Mouse (Mus musculus) frontal cortex, postnatal 14 days (tissue): ENCODE results near the gene Txnrd2.

Source experiments
- DNase-seq, 2 experiments: peaks; one replicate each; pipeline ENCODE4 v3.0.0; 2022; ENCODE audit warnings: low spot score in 2 of 2

Txnrd2 gene

GRCm38 (mm10) chr16:18484794-18485435 lies 58.7 kb downstream of the Txnrd2 start:
- DNase-seq, result no peak

GRCm38 (mm10) chr16:18486126-18486525 lies 59.9 kb downstream of the Txnrd2 start:
- DNase-seq, result no peak

GRCm38 (mm10) chr16:18490281-18490680 lies 64.1 kb downstream of the Txnrd2 start:
- no peak for DNase-seq

- DNase-seq, result no peak
These were observed 64.7 kb downstream of the Txnrd2 start for GRCm38 (mm10) chr16:18490894-18491293.

- no peak for DNase-seq
These were observed 71.8 kb downstream of the Txnrd2 start for GRCm38 (mm10) chr16:18497865-18498515.

- peak; percentile 87 to 93 for DNase-seq
These were observed 72.4 kb downstream of the Txnrd2 start, which contains the start of the genes Gnb1l and Rtl10 for GRCm38 (mm10) chr16:18498558-18498990. TSS of gene Gnb1l (plus strand) at chr16:18498713. TSS of gene Rtl10 (plus strand) at chr16:18498901.

GRCm38 (mm10) chr16:18498996-18499395 lies 72.8 kb downstream of the Txnrd2 start:
- no peak for DNase-seq

- DNase-seq, result no peak
These were observed 75.3 kb downstream of the Txnrd2 start for GRCm38 (mm10) chr16:18501531-18501930.

GRCm38 (mm10) chr16:18503566-18504342 lies 77.6 kb downstream of the Txnrd2 start:
- DNase-seq, result no peak

GRCm38 (mm10) chr16:18506524-18507199 lies 80.5 kb downstream of the Txnrd2 start:
- no peak for DNase-seq

- no peak for DNase-seq
These were observed 81.0 kb downstream of the Txnrd2 start for GRCm38 (mm10) chr16:18507200-18507549.

- DNase-seq, result no peak
These were observed 85.6 kb downstream of the Txnrd2 start for GRCm38 (mm10) chr16:18511741-18512140.

GRCm38 (mm10) chr16:18513508-18513907 lies 87.3 kb downstream of the Txnrd2 start:
- DNase-seq, result no peak

- peak in 1 of 2 experiments; percentile 15 for DNase-seq
These were observed 91.9 kb downstream of the Txnrd2 start for GRCm38 (mm10) chr16:18518091-18518490.

- DNase-seq, result no peak
These were observed 97.5 kb downstream of the Txnrd2 start for GRCm38 (mm10) chr16:18523563-18524245.

- DNase-seq, result no peak
These were observed 102.5 kb downstream of the Txnrd2 start for GRCm38 (mm10) chr16:18528656-18529055.
